Mouse (Mus musculus): ENCODE data around the gene Cirbp. TPM values are rescaled to one million over a fixed set of nuclear protein-coding genes. Genes with fewer than 3 reads are reported as not detected.
A peak's percentile ranks its signal among the peaks of the same experiment; 100 is the strongest.

Cirbp gene
- polyA plus RNA-seq, 1 experiment from 2014 or later: 262 TPM

DNA sequence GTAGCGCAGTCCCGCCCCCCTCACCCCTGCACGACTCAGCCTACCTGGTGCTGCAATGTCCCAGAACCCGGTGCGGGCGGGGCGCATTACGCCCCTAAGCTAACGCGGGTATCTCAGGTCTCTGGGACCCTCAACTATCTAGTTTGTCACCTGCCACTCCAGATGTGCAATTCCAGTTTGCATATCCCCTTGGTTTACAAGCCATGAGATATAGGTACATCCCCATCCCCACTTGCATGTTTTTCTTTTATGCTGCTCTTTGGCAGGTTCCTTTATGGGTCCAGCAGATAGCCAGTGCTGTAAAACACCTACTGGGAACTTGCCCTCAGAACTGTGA, 26.4 kb upstream of the Cirbp start:
- 1% methylated on average over 10 of the region's 10 CpGs for WGBS
- Histone ChIP-seq H3K27me3 (replicated peaks) (peaks cover 33% of the 10 kb centered on the region), H3K9me3 (no peaks in the 10 kb centered on the region), H3K36me3 (peaks cover 25% of the 10 kb centered on the region), H3K27ac (peak overlapping the region; percentile 90), H3K4me1 (peaks cover 57% of the 10 kb centered on the region), H3K4me2 (replicated peaks) (peak overlapping the region; percentile 99), H3K4me3 (peak overlapping the region; percentile 84), H3K9ac (peak overlapping the region; percentile 94)
- ATAC-seq (ENCODE audit: low FRiP score, low read depth): no peak

DNA sequence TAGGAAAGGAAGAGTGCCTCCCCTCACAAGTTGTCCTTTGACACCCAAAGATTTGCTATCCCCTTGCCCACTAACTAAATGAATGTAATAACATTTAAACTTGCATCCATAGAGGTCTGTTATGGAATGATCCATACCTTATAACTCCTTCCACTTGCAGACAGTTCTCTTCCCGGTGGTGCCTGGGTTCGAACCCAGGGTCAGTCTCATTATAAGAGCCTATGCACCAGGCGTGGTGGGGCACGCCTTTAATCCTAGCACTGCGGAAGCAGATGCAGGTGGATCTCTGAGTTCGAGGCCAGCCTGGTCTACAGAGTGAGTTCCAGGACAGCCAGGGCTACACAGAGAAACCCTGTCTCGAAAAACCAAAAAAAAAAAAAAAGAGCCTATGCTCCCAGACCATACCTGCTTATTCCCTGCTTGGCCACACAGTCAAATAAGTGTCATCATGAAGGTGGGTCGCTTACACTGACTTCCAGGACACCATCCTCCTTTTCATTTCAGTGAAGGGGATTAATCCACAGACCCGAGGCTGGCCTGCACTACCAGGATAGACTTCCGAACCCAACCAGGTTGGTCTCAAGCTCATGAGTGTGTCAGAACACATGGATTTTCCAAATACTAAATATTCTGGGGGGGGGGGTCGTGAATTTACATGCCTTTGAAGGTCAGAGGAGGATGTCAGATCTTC, 25.7 kb upstream of the Cirbp start:
- Histone ChIP-seq H3K36me3 (peaks cover 25% of the 10 kb centered on the region), H3K4me2 (replicated peaks) (peak overlapping the region; percentile 88; the same call in 1 of the 2 replicates), H3K4me1 (peaks cover 59% of the 10 kb centered on the region), H3K9ac (no peak overlapping the region), H3K27ac (no peak overlapping the region), H3K27me3 (replicated peaks) (peaks cover 33% of the 10 kb centered on the region), H3K9me3 (no peaks in the 10 kb centered on the region), H3K4me3 (no peak overlapping the region)
- no peak for ATAC-seq (ENCODE audit: low FRiP score, low read depth)
- WGBS: 78% methylated on average over 11 of the region's 11 CpGs

DNA sequence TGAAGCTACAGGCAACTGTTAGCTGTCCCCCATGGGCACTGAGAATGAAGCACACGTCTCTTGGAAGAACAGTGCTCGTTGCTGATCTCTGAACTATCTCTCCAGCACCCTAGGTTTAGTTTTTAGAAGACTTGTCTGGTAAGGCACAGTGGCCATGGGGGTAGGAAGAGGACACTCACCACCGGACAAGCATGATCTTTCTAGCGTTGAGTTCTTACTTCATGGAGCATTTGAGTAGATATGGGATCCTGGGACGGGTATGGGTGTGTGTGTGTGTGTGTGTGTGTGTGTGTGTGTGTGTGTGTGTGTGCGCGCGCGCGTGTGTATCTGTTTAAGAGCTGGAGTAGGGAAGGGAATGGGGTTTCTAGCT, 25.1 kb upstream of the Cirbp start, which contains the start of gene Cbarp:
TSS of gene Cbarp (minus strand) at position 170 of the 370 bp plus-strand sequence.
- peak within 1 kb of the TSS; percentile 99 for H3K4me2 ChIP-seq (replicated peaks)
- H3K4me3 ChIP-seq: peak within 1 kb of the TSS; percentile 67
- 78% methylated on average over 10 of the region's 10 CpGs for WGBS
- H3K27ac ChIP-seq: peak within 1 kb of the TSS; percentile 27; the same call in 1 of the 2 replicates
- H3K9me3 ChIP-seq: no peaks in the 10 kb centered on the region
- H3K4me1 ChIP-seq: peaks cover 64% of the 10 kb centered on the region
- peak within 1 kb of the TSS; percentile 94 for H3K9ac ChIP-seq
- H3K36me3 ChIP-seq: peaks cover 25% of the 10 kb centered on the region
- H3K27me3 ChIP-seq (replicated peaks): peaks cover 27% of the 10 kb centered on the region
- no peak for ATAC-seq (ENCODE audit: low FRiP score, low read depth)

DNA sequence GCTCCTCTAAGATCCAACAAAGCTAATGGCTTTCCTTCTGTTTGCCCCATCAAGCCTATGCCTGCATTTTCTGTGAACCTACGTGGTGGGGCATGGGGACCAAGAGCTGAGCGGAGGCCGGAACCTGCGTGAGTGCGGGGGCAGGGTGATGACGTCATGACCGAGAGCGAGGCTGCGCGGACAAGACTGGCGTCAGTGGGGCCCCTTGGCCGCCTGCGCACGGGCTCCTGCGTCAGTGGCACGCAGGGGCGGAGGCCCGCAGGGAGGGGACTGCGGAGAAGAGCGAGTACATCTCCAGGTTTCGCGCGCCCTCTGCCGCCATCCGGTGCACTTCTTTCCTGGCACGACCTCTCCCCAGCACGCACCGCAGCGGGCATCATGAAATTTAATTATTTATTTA, 24.5 kb upstream of the Cirbp start:
- H3K36me3 ChIP-seq: peaks cover 29% of the 10 kb centered on the region
- no peaks in the 10 kb centered on the region for H3K9me3 ChIP-seq
- H3K4me1 ChIP-seq: peaks cover 69% of the 10 kb centered on the region
- peak overlapping the region; percentile 88 for H3K4me2 ChIP-seq (replicated peaks)
- H3K4me3 ChIP-seq: peak overlapping the region; percentile 67
- peaks cover 21% of the 10 kb centered on the region for H3K27me3 ChIP-seq (replicated peaks)
- H3K27ac ChIP-seq: peak overlapping the region; percentile 27; the same call in 1 of the 2 replicates
- WGBS: 1% methylated on average over 29 of the region's 29 CpGs
- peak; percentile 57 for ATAC-seq (ENCODE audit: low FRiP score, low read depth)
- 0 out of 2 replicates have a peak overlapping the region, but pooled peaks have one; percentile 33 for H3K9ac ChIP-seq

DNA sequence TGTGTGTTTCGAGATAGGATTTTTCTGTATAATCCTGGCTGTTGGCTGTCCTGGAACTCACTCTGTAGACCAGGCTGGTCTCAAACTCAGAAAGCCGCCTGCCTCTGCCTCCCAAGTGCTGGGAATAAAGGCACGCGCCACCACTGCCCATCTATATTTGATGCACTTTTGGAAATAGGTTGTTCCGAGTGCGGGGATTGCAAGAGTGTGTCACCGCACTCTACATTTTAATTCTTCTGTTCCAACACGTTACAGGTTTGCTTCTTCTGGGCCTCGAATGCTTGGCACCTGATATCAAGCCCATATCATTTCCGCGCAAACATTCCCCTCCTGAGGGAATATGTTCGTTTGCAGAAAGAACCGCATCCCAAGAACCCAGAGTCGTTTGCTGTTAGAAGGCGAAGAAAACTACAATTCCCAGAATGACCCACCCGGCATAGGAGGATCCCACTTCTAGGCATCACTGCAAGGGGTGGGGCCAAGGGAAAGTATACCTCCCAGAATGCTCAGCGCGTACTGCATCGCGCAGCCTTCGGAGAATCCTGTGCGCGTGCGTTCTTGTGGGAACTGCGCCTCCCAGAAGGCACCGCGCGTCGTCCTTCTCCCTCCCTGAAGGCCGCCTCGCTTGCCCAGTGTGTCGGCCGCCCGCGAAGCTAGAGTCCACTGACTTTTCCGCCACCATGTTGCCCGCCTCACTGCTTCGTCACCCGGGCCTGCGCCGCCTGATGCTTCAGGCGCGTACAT, 23.8 kb upstream of the Cirbp start:
- WGBS: 2% methylated on average over 43 of the region's 43 CpGs
- peak overlapping the region; percentile 82 for H3K9ac ChIP-seq

DNA sequence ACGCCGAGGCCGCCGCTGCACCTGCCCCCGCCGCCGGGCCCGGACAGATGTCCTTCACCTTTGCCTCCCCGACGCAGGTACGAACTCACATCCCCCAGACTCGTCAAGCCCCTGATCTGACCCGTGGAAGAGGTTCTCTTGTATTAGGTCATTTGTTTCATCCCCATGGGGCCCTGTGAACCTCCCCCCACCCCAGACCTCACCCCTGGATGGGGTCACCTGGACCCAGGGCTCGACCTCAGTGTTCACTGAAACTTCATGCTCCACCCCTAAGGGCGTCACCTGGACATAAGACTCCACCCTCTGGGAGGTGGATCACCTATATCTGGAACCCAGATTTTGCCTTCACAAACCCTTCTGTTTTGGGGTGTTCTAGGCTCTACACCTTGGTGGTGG, 23.3 kb upstream of the Cirbp start:
- Histone ChIP-seq H3K4me3 (peak overlapping the region; percentile 67), H3K27ac (peak overlapping the region; percentile 29), H3K36me3 (peaks cover 34% of the 10 kb centered on the region), H3K4me1 (peaks cover 63% of the 10 kb centered on the region), H3K27me3 (replicated peaks) (peaks cover 8% of the 10 kb centered on the region; the same call in 1 of the 2 replicates), H3K9me3 (no peaks in the 10 kb centered on the region), H3K9ac (peak overlapping the region; percentile 82), H3K4me2 (replicated peaks) (peak overlapping the region; percentile 88)
- ATAC-seq (ENCODE audit: low FRiP score, low read depth): no peak
- 0% methylated on average over 15 of the region's 15 CpGs for whole genome bisulfite sequencing

More for the DNA sequence above, 23.8 kb upstream of the Cirbp start:
- Histone ChIP-seq H3K4me2 (replicated peaks) (peak overlapping the region; percentile 88), H3K36me3 (peaks cover 34% of the 10 kb centered on the region), H3K27ac (peak overlapping the region; percentile 29), H3K4me1 (peaks cover 63% of the 10 kb centered on the region), H3K9me3 (no peaks in the 10 kb centered on the region), H3K27me3 (replicated peaks) (peaks cover 14% of the 10 kb centered on the region), H3K4me3 (peak overlapping the region; percentile 67)
- peak; percentile 82 for ATAC-seq (ENCODE audit: low FRiP score, low read depth)

DNA sequence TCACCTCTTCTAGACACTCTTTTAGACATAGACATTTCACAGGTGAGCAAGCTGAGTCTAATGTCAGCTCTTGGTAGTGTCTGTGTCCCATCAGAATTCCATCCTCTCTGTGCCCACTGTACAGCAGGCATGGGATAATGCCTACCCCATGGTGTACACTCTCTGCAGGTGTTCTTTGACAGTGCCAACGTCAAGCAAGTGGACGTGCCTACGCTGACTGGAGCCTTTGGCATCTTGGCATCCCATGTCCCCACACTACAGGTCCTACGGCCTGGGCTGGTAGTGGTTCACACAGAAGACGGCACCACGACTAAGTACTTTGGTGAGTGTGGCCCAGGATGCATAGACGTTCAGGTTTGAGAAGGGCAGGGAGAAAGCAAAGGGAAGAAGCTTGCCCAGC, 22.1 kb upstream of the Cirbp start:
- Histone ChIP-seq H3K4me2 (replicated peaks) (peak overlapping the region; percentile 88; the same call in 1 of the 2 replicates), H3K27me3 (replicated peaks) (0 out of 2 replicates have a peak, but pooled peaks cover 2% of the 10 kb centered on the region), H3K27ac (no peak overlapping the region), H3K9me3 (no peaks in the 10 kb centered on the region), H3K9ac (no peak overlapping the region), H3K4me3 (no peak overlapping the region), H3K4me1 (peaks cover 57% of the 10 kb centered on the region), H3K36me3 (peaks cover 34% of the 10 kb centered on the region)
- 93% methylated on average over 7 of the region's 7 CpGs for WGBS
- no peak for ATAC-seq (ENCODE audit: low FRiP score, low read depth)

DNA sequence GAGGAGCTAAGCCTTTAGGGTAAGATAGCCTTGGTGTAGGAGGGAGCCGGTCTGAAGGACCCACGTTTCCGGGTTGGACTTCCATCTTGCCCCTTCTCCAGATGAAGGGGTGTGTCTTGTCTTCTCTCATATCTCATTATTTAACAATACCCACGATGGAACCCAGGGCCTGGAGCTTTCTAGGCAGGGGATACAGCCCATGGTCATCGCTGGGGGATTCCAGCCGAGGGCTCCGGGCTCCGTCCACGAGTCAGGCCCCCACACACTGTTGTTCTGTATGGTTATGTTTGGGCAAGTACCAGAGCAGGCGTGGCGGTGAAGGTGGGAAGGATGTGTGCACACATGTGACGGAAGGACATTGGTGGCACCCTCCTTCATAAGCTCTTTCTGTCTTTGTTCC, 21.6 kb upstream of the Cirbp start:
- peaks cover 34% of the 10 kb centered on the region for H3K36me3 ChIP-seq
- no peak overlapping the region for H3K4me3 ChIP-seq
- H3K9me3 ChIP-seq: no peaks in the 10 kb centered on the region
- 94% methylated on average over 12 of the region's 12 CpGs for WGBS
- no peak overlapping the region for H3K9ac ChIP-seq
- peaks cover 54% of the 10 kb centered on the region for H3K4me1 ChIP-seq
- no peak overlapping the region for H3K4me2 ChIP-seq (replicated peaks)
- H3K27me3 ChIP-seq (replicated peaks): 0 out of 2 replicates have a peak, but pooled peaks cover 2% of the 10 kb centered on the region
- no peak for ATAC-seq (ENCODE audit: low FRiP score, low read depth)
- no peak overlapping the region for H3K27ac ChIP-seq

DNA sequence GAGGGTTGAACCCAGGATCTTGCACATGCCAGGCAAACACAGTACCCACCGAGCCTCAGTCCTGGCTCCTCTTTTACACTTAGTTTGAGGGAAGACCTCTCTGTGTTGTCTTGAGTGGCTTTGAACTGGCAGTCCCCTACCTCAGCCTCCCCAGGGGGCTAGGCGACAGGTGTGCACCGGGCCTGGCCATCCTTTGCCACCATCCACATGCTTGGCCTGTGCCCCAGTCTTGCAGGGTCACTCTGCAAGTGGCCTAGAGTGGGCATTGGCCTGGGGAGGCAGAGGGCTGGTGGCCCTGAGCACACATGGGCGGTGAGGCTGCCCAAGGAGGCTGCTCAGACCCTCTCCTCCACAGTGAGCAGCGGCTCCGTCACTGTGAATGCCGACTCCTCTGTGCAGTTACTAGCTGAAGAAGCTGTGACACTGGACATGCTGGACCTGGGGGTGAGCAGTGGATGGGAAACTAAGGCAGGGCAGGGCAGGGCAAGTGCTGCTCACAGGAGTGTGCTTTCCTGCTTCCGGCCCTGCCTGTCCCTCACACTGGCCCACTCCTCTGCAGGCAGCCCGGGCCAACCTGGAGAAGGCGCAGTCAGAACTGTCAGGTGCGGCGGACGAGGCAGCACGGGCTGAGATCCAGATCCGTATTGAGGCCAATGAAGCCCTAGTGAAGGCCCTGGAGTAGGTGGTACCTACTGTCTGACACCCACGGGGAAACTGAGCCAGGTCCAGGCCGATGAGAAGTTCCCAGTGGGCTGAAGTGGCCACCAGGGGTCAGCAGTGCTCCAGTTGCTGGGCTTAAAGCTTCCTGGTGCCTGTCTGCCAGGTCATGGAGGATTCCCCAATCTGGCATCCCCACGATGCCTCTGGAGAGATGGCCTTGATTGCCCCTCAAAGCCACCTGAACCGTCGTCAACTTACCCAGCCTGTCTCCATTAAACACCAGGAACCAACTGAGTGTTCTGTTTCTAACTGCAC, 20.6 kb upstream of the Cirbp start:
- no peaks in the 10 kb centered on the region for H3K27me3 ChIP-seq (replicated peaks)
- H3K4me3 ChIP-seq: peak overlapping the region; percentile 5; the same call in 1 of the 2 replicates
- no peak overlapping the region for H3K27ac ChIP-seq
- H3K9ac ChIP-seq: peak overlapping the region; percentile 35
- H3K4me2 ChIP-seq (replicated peaks): 0 out of 2 replicates have a peak overlapping the region, but pooled peaks have one; percentile 9
- 74% methylated on average over 20 of the region's 20 CpGs for WGBS
- ATAC-seq (ENCODE audit: low FRiP score, low read depth): no peak
- H3K9me3 ChIP-seq: no peaks in the 10 kb centered on the region
- H3K36me3 ChIP-seq: peaks cover 34% of the 10 kb centered on the region
- peaks cover 49% of the 10 kb centered on the region for H3K4me1 ChIP-seq

DNA sequence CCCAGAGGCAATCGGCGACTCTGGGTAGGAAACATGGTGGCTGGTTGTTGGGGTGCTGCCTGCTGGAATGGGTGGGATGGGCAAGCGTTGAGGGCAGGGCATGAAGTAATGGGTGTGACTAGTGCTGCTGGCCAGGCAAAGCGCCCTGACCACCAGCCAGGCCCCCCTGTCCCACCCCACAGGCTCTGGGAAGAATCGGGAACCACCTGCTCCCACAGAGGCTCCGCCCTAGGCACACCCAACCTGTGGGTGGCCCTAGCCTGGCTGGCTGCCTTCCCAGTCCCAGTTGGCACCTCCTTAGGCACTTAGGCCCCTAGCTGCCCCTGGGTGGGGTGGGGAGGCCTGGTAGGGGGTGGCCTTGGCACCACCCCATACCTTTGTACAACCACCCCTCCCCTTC, 19.9 kb upstream of the Cirbp start:
- Histone ChIP-seq H3K9me3 (no peaks in the 10 kb centered on the region), H3K27me3 (replicated peaks) (no peaks in the 10 kb centered on the region), H3K36me3 (peaks cover 34% of the 10 kb centered on the region), H3K4me3 (no peak overlapping the region), H3K27ac (no peak overlapping the region), H3K4me2 (replicated peaks) (peak overlapping the region; percentile 9; the same call in 1 of the 2 replicates), H3K9ac (peak overlapping the region; percentile 35), H3K4me1 (peaks cover 44% of the 10 kb centered on the region)
- 89% methylated on average over 6 of the region's 6 CpGs for WGBS
- ATAC-seq (ENCODE audit: low FRiP score, low read depth): no peak

DNA sequence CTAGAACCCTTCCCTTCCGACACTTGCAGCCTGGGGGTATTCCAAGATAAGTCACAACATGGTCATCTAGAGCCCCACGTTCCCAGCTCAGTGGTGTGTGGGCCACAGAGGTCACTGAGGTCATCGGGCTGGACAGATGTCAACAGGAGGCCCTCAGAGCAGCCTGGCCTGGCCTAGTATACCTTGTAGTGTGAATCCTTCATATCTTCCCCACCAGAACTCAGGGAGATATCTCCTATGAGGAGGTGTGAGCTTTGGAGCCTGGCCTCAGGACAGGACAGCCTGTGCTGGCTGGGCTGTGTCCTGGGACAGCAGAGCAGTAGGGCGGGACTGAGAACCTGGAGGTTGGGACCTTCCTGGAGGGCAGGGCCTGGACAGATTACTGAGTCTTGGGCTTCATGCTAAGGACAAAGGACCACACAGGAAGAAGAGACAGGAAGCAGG, 19.2 kb upstream of the Cirbp start:
- WGBS: 74% methylated on average over 4 of the region's 4 CpGs
- Histone ChIP-seq H3K27ac (0 out of 2 replicates have a peak overlapping the region, but pooled peaks have one; percentile 22), H3K36me3 (peaks cover 38% of the 10 kb centered on the region), H3K4me3 (no peak overlapping the region), H3K4me1 (peaks cover 40% of the 10 kb centered on the region), H3K4me2 (replicated peaks) (peak overlapping the region; percentile 4; the same call in 1 of the 2 replicates), H3K9ac (no peak overlapping the region), H3K9me3 (no peaks in the 10 kb centered on the region), H3K27me3 (replicated peaks) (no peaks in the 10 kb centered on the region)
- ATAC-seq (ENCODE audit: low FRiP score, low read depth): no peak
